Mouse (Mus musculus) spleen, adult 2 months (tissue): Measurements from ENCODE around the gene Ccnd3. TPM values are rescaled to one million over a fixed set of nuclear protein-coding genes. Genes with fewer than 3 reads are reported as not detected.

ENCODE experiments used
- DNase-seq, 2 experiments: peaks; one replicate each; pipeline versions ENCODE4 v3.0.0 to v3.0.0-alpha.2; 2012 to 2021; ENCODE audit warnings: low spot score in 2 of 2, low read depth in 1 of 2
- H3K27ac ChIP-seq: fragments of 200-500 bp; 2 replicates; pipeline ENCODE4 v1.5.1; 2012; ENCODE audit warnings: low read length, inconsistent platforms; ENCODE audit not compliant: insufficient read depth
- H3K27me3 ChIP-seq: fragments of 200-500 bp; 2 replicates; pipeline ENCODE4 v1.6.1; 2012; ENCODE audit warnings: mild to moderate bottlenecking, moderate library complexity, low read length, inconsistent platforms; ENCODE audit not compliant: control insufficient read depth, insufficient read depth
- H3K36me3 ChIP-seq: fragments of 200-500 bp; 2 replicates; pipeline ENCODE4 v1.6.1; 2012; ENCODE audit warnings: mild to moderate bottlenecking, low read length, inconsistent platforms; ENCODE audit not compliant: control insufficient read depth, insufficient read depth
- H3K4me1 ChIP-seq: fragments of 200-500 bp; 2 replicates; pipeline ENCODE4 v1.6.1; 2011; ENCODE audit warnings: inconsistent platforms; ENCODE audit not compliant: control insufficient read depth, insufficient read depth, insufficient read length
- H3K4me3 ChIP-seq: fragments of 200-500 bp; 2 replicates; pipeline ENCODE4 v1.5.1; 2011; ENCODE audit warnings: mild to moderate bottlenecking, inconsistent platforms; ENCODE audit not compliant: insufficient read depth, insufficient read length; ENCODE audit errors: extremely low read depth
- CTCF ChIP-seq: fragments of 200-500 bp; IDR thresholded peaks from 2 replicates; pipeline ENCODE4 v1.5.1; 2011; ENCODE audit warnings: mild to moderate bottlenecking, inconsistent platforms; ENCODE audit not compliant: insufficient read depth, insufficient read length, insufficient replicate concordance; ENCODE audit errors: extremely low read depth
- POLR2A ChIP-seq: fragments of 200-500 bp; IDR thresholded peaks from 2 replicates; pipeline ENCODE4 v1.6.1; 2011; ENCODE audit warnings: low read depth, low read length, inconsistent platforms
- WGBS: fragments of 180-500 bp; shearing (Covaris S2); methylation state at CpG from one replicate; pipeline ENCODE4 v1.1.7; 2018; 5-methylcytosine and 5-hydroxymethylcytosine counted together
- polyA plus RNA-seq: library from polyadenylated mRNA; depleted of rRNA; stranded (reverse); fragments of >200 nt; gene quantifications from 2 replicates; pipeline ENCODE4 v1.2.3, GENCODE M21; 2012

Ccnd3 gene
- polyA plus RNA-seq, 1 experiment = 171 TPM

DNA sequence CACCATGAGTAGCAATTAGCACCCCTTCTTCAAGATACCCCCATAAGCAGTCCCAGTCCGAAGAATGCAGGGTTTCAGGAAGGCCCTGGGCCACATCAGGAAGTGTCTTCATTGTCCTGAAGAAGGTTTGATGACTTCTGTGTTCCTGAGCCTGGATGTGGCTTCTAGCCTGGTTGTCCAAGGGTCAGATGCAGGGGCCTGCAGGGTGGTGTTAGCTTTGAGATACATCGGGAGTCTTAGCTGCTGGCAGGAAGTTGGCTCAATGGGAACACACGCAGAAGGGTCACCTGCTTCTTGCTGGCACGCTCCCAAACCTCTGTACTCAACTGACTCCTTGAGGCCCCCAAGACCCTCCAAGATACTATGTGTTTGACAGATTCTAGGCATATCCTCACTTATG lies 17.7 kb downstream of the Ccnd3 start:
- TF ChIP-seq CTCF (no peak), POLR2A (no peak)
- no peak for DNase-seq
- no peak overlapping the region for H3K4me3 ChIP-seq
- no peaks in the 10 kb centered on the region for H3K27me3 ChIP-seq
- peaks cover 40% of the 10 kb centered on the region for H3K4me1 ChIP-seq
- H3K36me3 ChIP-seq = peaks cover 10% of the 10 kb centered on the region
- peak overlapping the region; percentile 63 for H3K27ac ChIP-seq
- 30% methylated on average over 4 of the region's 4 CpGs for WGBS

DNA sequence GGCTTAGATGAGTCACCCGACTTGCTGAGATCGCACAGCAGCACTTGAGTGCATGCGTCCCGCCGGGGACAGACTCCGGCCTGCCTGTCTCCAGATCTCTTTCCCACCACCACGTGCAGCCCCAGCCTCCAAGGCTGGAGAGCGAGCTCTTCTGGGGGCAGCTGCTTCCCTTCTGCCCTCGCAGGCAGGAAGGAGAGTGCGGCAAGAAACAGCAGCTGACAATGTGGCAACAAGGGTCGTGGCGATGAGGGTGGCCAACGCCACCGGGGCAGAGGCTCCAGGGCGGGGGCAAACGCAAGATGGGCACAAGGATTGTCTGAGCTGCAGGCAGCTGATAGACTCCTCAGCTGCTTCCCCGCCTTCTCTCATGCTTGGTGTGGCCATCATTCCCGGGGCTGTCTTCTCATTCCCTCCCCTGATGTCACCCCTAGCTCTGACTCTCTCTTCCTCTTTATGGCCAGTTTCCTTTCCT lies 18.4 kb downstream of the Ccnd3 start:
- peaks cover 45% of the 10 kb centered on the region for H3K4me1 ChIP-seq
- no peak for DNase-seq
- peaks cover 8% of the 10 kb centered on the region for H3K36me3 ChIP-seq
- 0 out of 2 replicates have a peak overlapping the region, but pooled peaks have one; percentile 6 for H3K4me3 ChIP-seq
- H3K27ac ChIP-seq = peak overlapping the region; percentile 63
- WGBS = 12% methylated on average over 18 of the region's 18 CpGs
- no peak for TF ChIP-seq POLR2A
- TF ChIP-seq CTCF = no peak
- H3K27me3 ChIP-seq = no peaks in the 10 kb centered on the region

DNA sequence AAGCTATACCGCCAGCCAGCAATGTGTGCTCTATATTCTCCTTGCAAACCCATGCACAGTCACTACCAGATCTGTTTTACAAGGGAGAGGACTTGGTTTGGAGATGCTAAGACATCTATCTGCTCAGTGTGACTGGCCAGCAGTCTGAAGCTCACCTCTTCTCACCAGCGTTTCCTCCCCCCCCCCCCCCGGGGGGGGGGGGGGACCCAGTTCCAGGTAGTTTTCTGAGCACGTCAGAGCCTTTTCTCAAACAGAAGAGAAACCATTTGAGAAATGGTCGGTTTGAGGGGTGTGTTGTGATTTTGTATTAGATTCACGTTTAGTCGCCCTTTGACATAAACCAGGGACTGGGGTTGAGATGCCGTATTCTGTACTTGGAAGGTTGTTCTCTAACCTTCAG lies 19.2 kb downstream of the Ccnd3 start:
- Histone ChIP-seq H3K27me3 (no peaks in the 10 kb centered on the region), H3K4me1 (peaks cover 50% of the 10 kb centered on the region), H3K27ac (no peak overlapping the region), H3K4me3 (no peak overlapping the region), H3K36me3 (peaks cover 8% of the 10 kb centered on the region)
- WGBS = 53% methylated on average over 8 of the region's 8 CpGs
- no peak for DNase-seq
- TF ChIP-seq CTCF (no peak), POLR2A (no peak)

DNA sequence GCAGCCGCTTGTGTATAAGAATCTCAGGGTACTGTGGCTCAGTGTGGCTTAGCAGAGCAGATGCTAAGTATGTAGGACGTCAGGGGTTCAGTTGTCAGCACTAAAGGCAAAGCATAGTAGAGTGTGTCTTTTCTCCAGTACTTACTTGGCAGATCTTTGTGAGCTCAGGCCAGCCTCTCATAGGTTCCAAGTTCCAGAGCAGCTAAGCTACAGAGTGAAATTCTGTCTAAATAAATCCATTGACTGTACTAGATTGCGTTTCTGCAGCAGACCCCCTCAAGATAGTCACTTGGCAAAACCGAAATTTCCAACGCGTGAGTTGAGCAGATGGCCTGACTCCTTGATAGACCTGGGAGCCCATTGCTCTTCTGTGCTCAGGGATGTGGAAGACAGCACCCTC lies 20.1 kb downstream of the Ccnd3 start:
- Histone ChIP-seq H3K4me1 (peaks cover 50% of the 10 kb centered on the region), H3K36me3 (peaks cover 8% of the 10 kb centered on the region), H3K27me3 (no peaks in the 10 kb centered on the region), H3K27ac (no peak overlapping the region), H3K4me3 (no peak overlapping the region)
- TF ChIP-seq POLR2A (no peak), CTCF (no peak)
- no peak for DNase-seq
- 92% methylated on average over 6 of the region's 6 CpGs for WGBS

DNA sequence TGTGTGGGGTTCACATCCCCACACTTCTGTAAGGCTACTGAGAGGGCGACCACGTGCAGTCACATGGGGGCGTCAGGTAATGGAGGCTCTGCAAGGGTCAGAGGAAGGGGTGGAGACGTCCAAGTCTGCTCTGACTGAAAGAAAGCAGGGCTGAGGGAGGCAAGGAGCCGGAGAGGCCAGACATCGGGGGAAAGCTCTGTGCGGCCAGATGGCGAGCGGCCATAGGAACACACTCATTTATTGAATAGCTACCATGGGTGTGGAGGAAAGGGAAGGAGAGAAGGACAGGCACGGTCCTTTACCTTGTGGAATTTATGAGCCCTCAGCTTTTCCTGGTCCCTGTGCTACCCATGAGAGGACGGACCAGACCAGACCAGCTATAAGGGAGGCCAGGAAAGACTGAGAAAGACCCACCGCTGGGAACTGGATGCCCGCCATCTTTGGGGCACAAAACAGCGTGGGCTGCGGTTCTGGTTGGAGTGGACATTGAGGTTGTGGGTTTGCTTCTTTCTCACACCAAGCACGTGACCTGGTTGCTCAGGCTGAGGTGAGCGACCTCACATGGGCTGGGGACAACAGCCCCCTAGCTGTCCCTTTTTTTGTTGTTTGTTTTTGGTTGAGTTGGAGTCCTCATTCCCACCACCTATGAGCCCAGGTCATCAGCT lies 22.1 kb downstream of the Ccnd3 start:
- H3K4me3 ChIP-seq = no peak overlapping the region
- WGBS = 69% methylated on average over 17 of the region's 17 CpGs
- no peak for TF ChIP-seq POLR2A
- no peak for TF ChIP-seq CTCF
- H3K4me1 ChIP-seq = peaks cover 56% of the 10 kb centered on the region
- DNase-seq = no peak
- peaks cover 8% of the 10 kb centered on the region for H3K36me3 ChIP-seq
- H3K27me3 ChIP-seq = no peaks in the 10 kb centered on the region
- H3K27ac ChIP-seq = peak overlapping the region; percentile 41

DNA sequence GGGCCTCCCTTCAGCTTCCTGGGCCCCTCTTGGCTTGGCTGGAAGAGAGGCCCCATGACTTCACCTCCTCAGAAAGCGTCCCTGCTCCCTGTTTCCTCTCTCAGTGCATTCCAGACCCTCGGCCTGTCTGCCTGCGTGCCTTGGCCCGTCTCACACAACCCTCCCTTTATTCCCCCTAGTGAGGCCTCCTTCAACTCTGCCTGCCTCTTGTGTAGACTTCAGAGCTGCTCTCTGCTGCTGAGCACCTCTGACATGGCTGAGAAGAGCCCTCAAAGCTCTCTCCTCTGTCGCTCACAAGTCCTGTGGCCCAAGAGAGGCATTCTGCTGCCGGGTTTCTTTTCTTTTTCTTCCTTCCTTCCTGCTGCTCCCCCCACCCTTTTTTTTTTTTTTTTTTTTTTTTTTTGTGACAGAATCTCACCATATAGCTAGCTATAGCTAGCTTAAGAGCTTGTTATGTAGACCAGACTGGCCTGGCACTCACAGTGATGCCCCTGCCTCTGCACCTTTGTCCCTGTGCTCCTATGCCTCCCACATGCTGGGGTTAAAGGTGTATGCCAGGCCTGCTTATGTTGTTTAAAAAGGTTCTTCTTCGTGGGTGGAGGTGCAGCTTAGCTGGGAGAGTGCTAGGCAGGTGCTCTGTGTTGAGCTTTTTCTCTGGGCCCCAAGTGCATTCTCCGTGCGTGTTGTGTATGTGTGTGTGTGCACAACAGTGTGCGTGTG lies 22.9 kb downstream of the Ccnd3 start:
- Histone ChIP-seq H3K27me3 (no peaks in the 10 kb centered on the region), H3K4me1 (peaks cover 56% of the 10 kb centered on the region), H3K4me3 (no peak overlapping the region), H3K36me3 (peaks cover 8% of the 10 kb centered on the region; the same call in 1 of the 2 replicates), H3K27ac (peak overlapping the region; percentile 41)
- WGBS = 45% methylated on average over 10 of the region's 10 CpGs
- TF ChIP-seq CTCF (no peak), POLR2A (no peak)
- DNase-seq = no peak
